In the genomic region with DNA sequence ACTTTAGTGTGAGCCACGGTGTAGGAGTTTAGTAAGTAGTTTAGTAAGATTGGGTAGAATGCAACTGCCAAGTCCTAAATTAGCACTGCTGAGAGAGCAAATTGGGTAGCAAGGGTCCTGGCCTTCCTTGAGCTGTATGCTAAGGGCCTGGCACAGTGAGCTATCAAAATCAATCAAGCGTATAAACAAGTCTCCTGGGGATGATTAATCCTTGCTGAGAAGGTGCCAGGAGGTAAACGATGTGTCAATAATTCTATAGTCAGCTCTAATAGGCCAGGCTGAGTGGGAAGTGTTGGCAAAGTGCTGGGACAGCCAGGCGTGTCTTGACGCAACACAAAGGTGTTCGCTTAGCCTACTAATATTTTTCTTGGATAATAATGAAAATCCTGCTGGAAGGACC, we compare ENCODE assay signal across 10 mouse cellular contexts.
DNase-seq lines count a peak whose midpoint lies in the region; ATAC-seq and TF ChIP-seq lines count a peak whose summit lies in the region.
"Had no signal": no experiment of that assay in that cellular context is flagged by ENCODE, and none has a peak within 500 bp of the region (broad histone marks: within the 10 kb centered on the region; RNA-seq: fewer than 3 reads in every experiment).

No protein-coding gene starts in this region.

- no peak overlapping the region for H3K4me2 ChIP-seq in hindbrain, embryonic 14.5 days (replicated peaks)
- no peak overlapping the region for H3K4me2 ChIP-seq in midbrain, postnatal 0 days (ENCODE audit: low read depth, low read length, poor library complexity, severe bottlenecking)
- no peak overlapping the region for H3K4me2 ChIP-seq in forebrain, embryonic 16.5 days (ENCODE audit: low read length)
- H3K4me2 ChIP-seq: limb, embryonic 15.5 days; lung, embryonic 15.5 days had no signal

- DNase-seq in hindbrain, embryonic 14.5 days (ENCODE audit: low spot score), result no peak
- no peak for DNase-seq in hindbrain, embryonic 10.5 days (ENCODE audit: low spot score)
- DNase-seq in midbrain, postnatal 0 days (ENCODE audit: low spot score), result peak; percentile 17
- DNase-seq in midbrain, embryonic 10.5 days (ENCODE audit: low spot score), result no peak
- DNase-seq in adrenal gland, postnatal 4 days (ENCODE audit: low spot score in 2 of 2), result no peak
- DNase-seq: heart, adult 18-20 months had no signal

- H3K9me3 ChIP-seq in hindbrain, embryonic 14.5 days (ENCODE audit: control insufficient read depth, low read length), result no peaks in the 10 kb centered on the region
- no peaks in the 10 kb centered on the region for H3K9me3 ChIP-seq in hindbrain, embryonic 10.5 days
- H3K9me3 ChIP-seq in midbrain, postnatal 0 days (ENCODE audit: low read length), result no peaks in the 10 kb centered on the region
- H3K9me3 ChIP-seq in midbrain, embryonic 10.5 days (replicated peaks), result no peaks in the 10 kb centered on the region
- no peaks in the 10 kb centered on the region for H3K9me3 ChIP-seq in forebrain, embryonic 16.5 days (ENCODE audit: control insufficient read depth, low read length)
- H3K9me3 ChIP-seq: limb, embryonic 15.5 days; lung, embryonic 15.5 days had no signal

- peak; percentile 46; the same call in 1 of the 2 replicates for ATAC-seq in hindbrain, embryonic 14.5 days (ENCODE audit: low FRiP score)
- no peak for ATAC-seq in midbrain, postnatal 0 days (ENCODE audit: low FRiP score)
- ATAC-seq in forebrain, embryonic 16.5 days, result peak; percentile 85
- ATAC-seq in inflammation-experienced regulatory T-cells, adult 6 months, result no peak

- whole genome bisulfite sequencing in hindbrain, embryonic 14.5 days, result 46% methylated on average over 6 of the region's 6 CpGs
- WGBS in hindbrain, embryonic 10.5 days, result 68% methylated on average over 6 of the region's 6 CpGs
- 57% methylated on average over 6 of the region's 6 CpGs for WGBS in midbrain, postnatal 0 days
- 62% methylated on average over 6 of the region's 6 CpGs for WGBS in midbrain, embryonic 10.5 days
- WGBS in forebrain, embryonic 16.5 days, result 24% methylated on average over 6 of the region's 6 CpGs

- no peaks in the 10 kb centered on the region for H3K36me3 ChIP-seq in hindbrain, embryonic 14.5 days (replicated peaks; ENCODE audit: control insufficient read depth, insufficient read depth)
- no peaks in the 10 kb centered on the region for H3K36me3 ChIP-seq in hindbrain, embryonic 10.5 days
- H3K36me3 ChIP-seq in midbrain, postnatal 0 days (ENCODE audit: insufficient read depth, low read length), result no peaks in the 10 kb centered on the region
- no peaks in the 10 kb centered on the region for H3K36me3 ChIP-seq in midbrain, embryonic 10.5 days
- no peaks in the 10 kb centered on the region for H3K36me3 ChIP-seq in forebrain, embryonic 16.5 days (ENCODE audit: control insufficient read depth, insufficient read depth)
- H3K36me3 ChIP-seq: limb, embryonic 15.5 days; lung, embryonic 15.5 days had no signal

- TF ChIP-seq CTCF in midbrain, postnatal 0 days (IDR thresholded peaks at IDR 0.05), result no peak

- no peak overlapping the region for H3K4me3 ChIP-seq in hindbrain, embryonic 14.5 days (replicated peaks; ENCODE audit: low read length)
- H3K4me3 ChIP-seq in hindbrain, embryonic 10.5 days, result no peak overlapping the region
- no peak overlapping the region for H3K4me3 ChIP-seq in midbrain, postnatal 0 days (ENCODE audit: low read depth, low read length)
- no peak overlapping the region for H3K4me3 ChIP-seq in midbrain, embryonic 10.5 days
- no peak overlapping the region for H3K4me3 ChIP-seq in forebrain, embryonic 16.5 days (replicated peaks; ENCODE audit: low read length)
- H3K4me3 ChIP-seq: limb, embryonic 15.5 days; lung, embryonic 15.5 days had no signal

- no peak overlapping the region for H3K27ac ChIP-seq in hindbrain, embryonic 14.5 days
- no peak overlapping the region for H3K27ac ChIP-seq in hindbrain, embryonic 10.5 days
- H3K27ac ChIP-seq in midbrain, postnatal 0 days (ENCODE audit: low read depth, low read length), result no peak overlapping the region
- H3K27ac ChIP-seq in midbrain, embryonic 10.5 days (replicated peaks), result no peak overlapping the region
- H3K27ac ChIP-seq in forebrain, embryonic 16.5 days (ENCODE audit: low read length), result no peak overlapping the region
- H3K27ac ChIP-seq: limb, embryonic 15.5 days; lung, embryonic 15.5 days had no signal

- 0 out of 2 replicates have a peak, but pooled peaks cover 4% of the 10 kb centered on the region for H3K27me3 ChIP-seq in hindbrain, embryonic 14.5 days (ENCODE audit: control insufficient read depth, insufficient read depth, low read length)
- H3K27me3 ChIP-seq in hindbrain, embryonic 10.5 days (ENCODE audit: insufficient read depth, poor library complexity, severe bottlenecking), result peaks cover 25% of the 10 kb centered on the region
- no peaks in the 10 kb centered on the region for H3K27me3 ChIP-seq in midbrain, postnatal 0 days (ENCODE audit: insufficient read depth, low read length)
- H3K27me3 ChIP-seq in midbrain, embryonic 10.5 days (ENCODE audit: low read depth, poor library complexity, severe bottlenecking), result peaks cover 13% of the 10 kb centered on the region; the same call in 1 of the 2 replicates
- no peaks in the 10 kb centered on the region for H3K27me3 ChIP-seq in forebrain, embryonic 16.5 days (replicated peaks; ENCODE audit: control insufficient read depth, insufficient read depth, low read length)
- H3K27me3 ChIP-seq: limb, embryonic 15.5 days; lung, embryonic 15.5 days had no signal

- no peaks in the 10 kb centered on the region for H3K4me1 ChIP-seq in hindbrain, embryonic 14.5 days (replicated peaks; ENCODE audit: control insufficient read depth, insufficient read depth, low read length)
- H3K4me1 ChIP-seq in hindbrain, embryonic 10.5 days (replicated peaks), result peaks cover 8% of the 10 kb centered on the region
- H3K4me1 ChIP-seq in midbrain, postnatal 0 days (ENCODE audit: insufficient read depth, low read length), result no peaks in the 10 kb centered on the region
- peaks cover 15% of the 10 kb centered on the region for H3K4me1 ChIP-seq in midbrain, embryonic 10.5 days
- no peaks in the 10 kb centered on the region for H3K4me1 ChIP-seq in forebrain, embryonic 16.5 days (replicated peaks; ENCODE audit: control insufficient read depth, insufficient read depth, low read length)

- H3K9ac ChIP-seq in hindbrain, embryonic 14.5 days, result no peak overlapping the region
- H3K9ac ChIP-seq in midbrain, postnatal 0 days (replicated peaks; ENCODE audit: low read length, poor library complexity, severe bottlenecking), result no peak overlapping the region
- H3K9ac ChIP-seq in forebrain, embryonic 16.5 days (replicated peaks; ENCODE audit: low read depth, low read length), result no peak overlapping the region
- H3K9ac ChIP-seq: limb, embryonic 15.5 days; lung, embryonic 15.5 days had no signal

Comparison
In these comparisons a context has a peak if more than half of its experiments do, and no peak if none do; other contexts are left out.
1. ATAC-seq: peak in hindbrain, embryonic 14.5 days (single experiment) and forebrain, embryonic 16.5 days (single experiment); none in midbrain, postnatal 0 days (single experiment) and inflammation-experienced regulatory T-cells, adult 6 months (single experiment).